Mouse (Mus musculus) midbrain, postnatal 0 days (tissue): ENCODE results near the gene Sh3pxd2a. TPM values are rescaled to one million over a fixed set of nuclear protein-coding genes. Genes with fewer than 3 reads are reported as not detected.
A peak's percentile ranks its signal among the peaks of the same experiment; 100 is the strongest.

Experiments
- ATAC-seq: fragments of 200-750 bp; cut with Nextera tagmentation; 2 replicates; pipeline ENCODE4 v1.8.0; 2017; ENCODE audit warnings: moderate number of reproducible peaks, mild to moderate bottlenecking, moderate TSS enrichment, moderate library complexity; ENCODE audit not compliant: low FRiP score
- DNase-seq: peaks from one replicate; pipeline ENCODE4 v3.0.0-alpha.2; 2015; ENCODE audit warnings: low spot score
- H3K27ac ChIP-seq: fragments of 300-500 bp; sonication (generic); 2 replicates; pipeline ENCODE4 v1.5.1; 2014; ENCODE audit warnings: low read depth, mild to moderate bottlenecking, low read length, mixed read lengths
- H3K27me3 ChIP-seq: fragments of 300-500 bp; sonication (generic); 2 replicates; pipeline ENCODE4 v1.6.1; 2014; ENCODE audit warnings: low read length, control low read depth, mixed read lengths; ENCODE audit not compliant: insufficient read depth
- H3K36me3 ChIP-seq: fragments of 300-500 bp; sonication (generic); 2 replicates; pipeline ENCODE4 v1.6.1; 2014; ENCODE audit warnings: low read length, control low read depth, mixed read lengths; ENCODE audit not compliant: insufficient read depth
- H3K4me1 ChIP-seq: fragments of 300-500 bp; sonication (generic); 2 replicates; pipeline ENCODE4 v1.6.1; 2014; ENCODE audit warnings: mild to moderate bottlenecking, control low read depth, antibody characterized with exemption, low read length, mixed read lengths; ENCODE audit not compliant: insufficient read depth
- H3K4me2 ChIP-seq: fragments of 300-500 bp; sonication (generic); 2 replicates; pipeline ENCODE4 v1.6.1; 2014; ENCODE audit warnings: low read depth, mild to moderate bottlenecking, low read length, mixed read lengths; ENCODE audit not compliant: poor library complexity, severe bottlenecking
- H3K4me3 ChIP-seq: fragments of 300-500 bp; sonication (generic); 2 replicates; pipeline ENCODE4 v1.5.1; 2014; ENCODE audit warnings: low read depth, mild to moderate bottlenecking, low read length, moderate library complexity
- H3K9ac ChIP-seq: fragments of 300-500 bp; sonication (generic); replicated peaks from 2 replicates; pipeline ENCODE4 v1.6.1; 2014; ENCODE audit warnings: mild to moderate bottlenecking, low read length, moderate library complexity, mixed read lengths; ENCODE audit not compliant: poor library complexity, severe bottlenecking
- H3K9me3 ChIP-seq: fragments of 300-500 bp; sonication (generic); 2 replicates; pipeline ENCODE4 v1.6.1; 2016; ENCODE audit warnings: low read length, control low read depth
- CTCF ChIP-seq: IDR thresholded peaks from 2 replicates; pipeline ENCODE4 v1.5.1; 2016; ENCODE audit warnings: antibody characterized with exemption, mild to moderate bottlenecking
- WGBS: fragments of 180-500 bp; shearing (Covaris S2); extraction: QIAGEN DNeasy Blood & Tissue Kit; methylation state at CpG from one replicate; pipeline ENCODE4 v1.1.7; 2014; 5-methylcytosine and 5-hydroxymethylcytosine counted together
- polyA plus RNA-seq: library from polyadenylated mRNA; unstranded; fragments of >200 nt; fragmentation: Nextera tagmentation; extraction: Ambion mirVana; gene quantifications from 2 replicates; pipeline ENCODE4 v1.2.1, GENCODE M21; 2015
- total RNA-seq: library from RNA; depleted of rRNA; stranded (reverse); fragments of >200 nt; gene quantifications from 2 replicates; pipeline ENCODE4 v1.2.3, GENCODE M21; 2014

Gene Sh3pxd2a
- total and polyA plus RNA-seq, 2 experiments from 2014 or later = 1.5 to 21.0 TPM

DNA sequence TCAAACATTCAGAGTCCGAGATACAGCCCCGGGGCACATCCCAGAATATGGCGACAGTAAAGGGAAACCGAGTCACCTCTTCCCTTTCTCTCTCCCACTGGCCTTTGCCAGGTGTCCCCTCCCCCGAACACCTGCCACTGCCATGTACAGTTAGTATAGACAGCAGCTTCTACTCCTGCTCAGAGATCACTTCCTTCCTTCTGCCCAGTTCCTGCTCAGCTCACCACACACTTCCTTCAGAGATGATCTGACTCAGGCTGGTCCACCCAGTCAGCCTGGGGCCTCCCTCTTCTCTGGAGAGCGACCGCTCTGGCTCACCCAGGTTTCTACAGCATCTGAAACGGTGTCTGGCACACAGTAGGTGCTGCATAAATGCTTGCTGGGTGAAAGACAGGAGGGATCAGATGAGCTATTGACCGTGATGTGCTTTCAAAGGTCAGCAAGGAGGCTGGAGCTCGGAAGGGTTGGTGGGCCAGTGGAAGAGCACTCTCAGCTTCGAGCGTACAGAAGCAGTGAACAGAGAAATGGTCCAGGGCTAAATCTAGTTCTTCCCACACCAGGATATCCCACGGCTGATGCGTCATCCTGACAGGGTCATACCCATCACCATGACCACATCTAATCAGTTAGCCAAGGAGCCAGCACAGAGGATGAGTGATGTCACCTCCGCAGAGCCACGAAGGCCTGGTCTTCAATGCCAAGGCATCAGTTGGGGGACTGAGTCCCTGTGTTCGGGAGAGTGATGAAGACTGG lies 22.5 kb downstream of the Sh3pxd2a start:
- 88% methylated on average over 17 of the region's 17 CpGs for WGBS
- H3K27me3 ChIP-seq = no peaks in the 10 kb centered on the region
- H3K9me3 ChIP-seq = no peaks in the 10 kb centered on the region
- no peak for TF ChIP-seq CTCF
- no peak overlapping the region for H3K9ac ChIP-seq
- DNase-seq = no peak
- no peaks in the 10 kb centered on the region for H3K36me3 ChIP-seq
- H3K27ac ChIP-seq = no peak overlapping the region
- no peak overlapping the region for H3K4me2 ChIP-seq
- H3K4me3 ChIP-seq = no peak overlapping the region
- ATAC-seq = no peak
- no peaks in the 10 kb centered on the region for H3K4me1 ChIP-seq

DNA sequence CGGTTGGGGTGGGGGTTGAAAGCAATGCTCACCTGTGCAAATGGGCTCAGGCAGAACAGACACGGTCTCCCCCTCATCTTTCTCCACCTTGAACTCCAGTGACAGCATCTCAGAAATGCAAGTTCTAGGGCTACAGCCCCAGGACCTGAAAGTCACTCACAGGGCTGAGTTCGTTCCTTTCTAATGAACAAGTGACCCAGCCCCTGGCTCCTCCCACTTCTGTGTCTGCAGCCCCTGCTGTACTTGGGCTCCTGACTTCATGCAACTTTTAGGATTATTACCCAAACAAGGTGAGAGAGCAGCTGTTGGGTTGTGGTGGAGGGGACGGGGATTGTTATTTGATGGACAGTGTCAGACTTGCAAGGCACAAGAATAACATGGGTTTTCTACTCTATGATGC lies 23.2 kb downstream of the Sh3pxd2a start:
- 92% methylated on average over 4 of the region's 4 CpGs for WGBS

DNA sequence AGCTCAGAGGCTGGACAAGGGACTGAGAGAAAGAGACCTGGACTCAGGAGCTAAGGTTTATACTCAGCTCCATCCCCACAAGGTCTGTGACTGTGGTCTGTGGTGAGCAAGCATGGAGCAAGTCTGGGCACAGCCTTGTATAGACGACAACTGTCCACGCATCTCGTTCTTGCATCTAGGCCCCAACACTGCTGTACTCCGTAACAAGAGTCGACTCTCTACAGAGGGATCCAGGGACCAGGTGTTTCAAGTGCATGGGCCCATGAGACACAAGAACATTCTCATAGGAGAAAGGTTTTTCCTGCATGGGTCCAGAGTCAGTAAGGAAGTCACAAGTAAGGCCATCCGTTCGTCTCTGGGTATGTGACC lies 23.8 kb downstream of the Sh3pxd2a start:
- no peak overlapping the region for H3K4me3 ChIP-seq
- 97% methylated on average over 7 of the region's 7 CpGs for WGBS
- H3K27me3 ChIP-seq = no peaks in the 10 kb centered on the region
- H3K4me2 ChIP-seq = no peak overlapping the region
- no peaks in the 10 kb centered on the region for H3K4me1 ChIP-seq
- TF ChIP-seq CTCF = no peak
- H3K9me3 ChIP-seq = no peaks in the 10 kb centered on the region
- no peak overlapping the region for H3K9ac ChIP-seq
- DNase-seq (no peak), ATAC-seq (no peak)
- H3K36me3 ChIP-seq = no peaks in the 10 kb centered on the region
- no peak overlapping the region for H3K27ac ChIP-seq

More for the DNA sequence above, 23.2 kb downstream of the Sh3pxd2a start:
- TF ChIP-seq CTCF = no peak
- H3K9me3 ChIP-seq = no peaks in the 10 kb centered on the region
- H3K4me2 ChIP-seq = no peak overlapping the region
- ATAC-seq = no peak
- H3K4me1 ChIP-seq = no peaks in the 10 kb centered on the region
- H3K27me3 ChIP-seq = no peaks in the 10 kb centered on the region
- no peak overlapping the region for H3K4me3 ChIP-seq
- H3K27ac ChIP-seq = no peak overlapping the region
- no peak overlapping the region for H3K9ac ChIP-seq
- DNase-seq = no peak
- H3K36me3 ChIP-seq = no peaks in the 10 kb centered on the region

DNA sequence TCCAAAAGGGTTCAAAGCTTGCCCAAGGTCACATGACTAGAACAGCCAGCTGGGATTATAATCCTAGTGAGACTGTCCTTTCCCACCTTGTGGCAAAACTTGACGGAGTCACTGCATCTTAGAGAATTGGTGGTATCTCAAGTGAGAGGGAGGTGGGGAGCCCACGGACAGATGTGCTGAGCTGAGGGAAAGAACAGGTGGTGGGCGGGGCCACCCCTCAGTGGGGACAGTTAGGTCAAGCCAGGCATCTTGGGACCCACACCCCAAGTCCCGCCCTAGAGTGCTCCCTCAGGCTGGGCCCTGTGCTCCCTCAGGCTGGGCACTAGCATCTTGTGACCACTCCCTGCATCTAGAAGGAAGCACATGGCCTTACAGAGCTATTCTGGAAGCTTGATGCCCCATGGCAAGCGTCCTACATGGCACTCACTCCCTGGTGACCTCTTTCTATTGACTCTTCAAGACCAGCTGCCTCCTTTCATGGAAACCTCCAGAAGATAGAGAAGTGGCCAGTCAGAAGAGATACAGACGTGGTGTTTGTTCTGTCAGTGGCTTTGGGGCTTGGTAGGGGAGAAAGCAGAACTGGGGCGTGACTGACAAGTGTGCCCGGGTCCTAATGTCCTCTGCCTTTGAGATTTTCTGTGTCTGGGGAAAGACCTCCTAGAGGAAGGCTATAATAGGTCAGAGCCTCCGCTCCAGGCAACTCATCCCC lies 24.3 kb downstream of the Sh3pxd2a start:
- no peak for DNase-seq
- Histone ChIP-seq H3K9me3 (no peaks in the 10 kb centered on the region), H3K27me3 (no peaks in the 10 kb centered on the region), H3K36me3 (no peaks in the 10 kb centered on the region), H3K27ac (no peak overlapping the region), H3K4me1 (no peaks in the 10 kb centered on the region), H3K4me3 (no peak overlapping the region), H3K4me2 (no peak overlapping the region), H3K9ac (no peak overlapping the region)
- ATAC-seq = no peak
- 83% methylated on average over 9 of the region's 9 CpGs for WGBS
- TF ChIP-seq CTCF = no peak

DNA sequence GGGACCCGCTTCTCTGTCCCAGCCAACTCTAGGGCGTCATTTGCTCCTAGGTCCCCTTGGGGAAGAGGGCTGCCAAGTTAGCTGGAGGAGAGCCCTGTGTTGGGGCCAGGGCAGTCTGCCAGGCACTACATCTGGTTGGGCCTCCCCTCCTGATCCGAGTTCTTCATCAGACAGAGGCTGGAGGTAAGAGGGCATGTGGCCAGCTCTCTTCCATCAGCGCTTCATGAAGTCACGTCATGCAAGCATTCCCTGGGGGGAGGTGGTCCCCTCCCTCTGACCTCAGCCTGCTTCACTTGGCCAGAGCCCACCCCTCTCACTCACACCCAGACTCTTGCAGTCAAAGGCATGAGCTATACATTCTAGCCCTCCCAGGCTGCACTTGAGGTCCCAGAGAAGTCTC lies 25.8 kb downstream of the Sh3pxd2a start:
- H3K27ac ChIP-seq = no peak overlapping the region
- WGBS = 53% methylated on average over 5 of the region's 5 CpGs
- no peaks in the 10 kb centered on the region for H3K36me3 ChIP-seq
- H3K9me3 ChIP-seq = no peaks in the 10 kb centered on the region
- H3K9ac ChIP-seq = no peak overlapping the region
- H3K4me3 ChIP-seq = no peak overlapping the region
- no peaks in the 10 kb centered on the region for H3K4me1 ChIP-seq
- DNase-seq = peak; percentile 73
- no peak overlapping the region for H3K4me2 ChIP-seq
- no peak for TF ChIP-seq CTCF
- ATAC-seq = no peak
- H3K27me3 ChIP-seq = no peaks in the 10 kb centered on the region

DNA sequence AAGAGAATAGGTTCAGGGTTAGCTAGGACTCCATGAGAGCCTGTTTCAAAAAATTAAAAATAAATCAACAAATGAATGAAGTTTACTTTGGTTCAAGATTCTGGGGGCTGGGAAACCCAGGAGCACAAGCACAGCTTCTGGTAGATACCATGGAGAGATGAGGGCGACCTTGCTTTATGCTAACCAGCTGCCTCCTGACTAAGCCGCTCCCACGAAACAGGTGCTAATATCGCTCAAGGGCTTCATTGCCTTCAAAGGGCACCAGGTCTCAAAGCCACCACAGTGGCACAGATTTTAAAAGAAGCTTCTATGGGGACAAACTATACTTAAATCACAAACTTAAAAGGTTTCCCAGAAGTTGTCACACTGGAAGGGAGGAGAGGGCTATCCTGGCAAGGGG lies 27.2 kb downstream of the Sh3pxd2a start:
- Histone ChIP-seq H3K9ac (no peak overlapping the region), H3K4me2 (no peak overlapping the region), H3K27me3 (no peaks in the 10 kb centered on the region), H3K4me3 (no peak overlapping the region), H3K4me1 (no peaks in the 10 kb centered on the region), H3K9me3 (no peaks in the 10 kb centered on the region), H3K27ac (no peak overlapping the region), H3K36me3 (no peaks in the 10 kb centered on the region)
- ATAC-seq (no peak), DNase-seq (no peak)
- 92% methylated on average over 4 of the region's 4 CpGs for WGBS
- TF ChIP-seq CTCF = no peak
